ENCODE assay signal across 23 mouse cellular contexts in genomic region chr6:122889599-122889998, GRCm38 (mm10). TPM values are rescaled to one million over a fixed set of nuclear protein-coding genes. Genes with fewer than 3 reads are reported as not detected.
A peak's percentile ranks its signal among the peaks of the same experiment; 100 is the strongest.
DNase-seq lines count a peak whose midpoint lies in the region; ATAC-seq and TF ChIP-seq lines count a peak whose summit lies in the region.
"Had no signal": no experiment of that assay in that cellular context is flagged by ENCODE, and none has a peak within 500 bp of the region (broad histone marks: within the 10 kb centered on the region; RNA-seq: fewer than 3 reads in every experiment).

No protein-coding gene starts in this region.

- no peak overlapping the region for H3K27ac ChIP-seq in hindbrain, embryonic 11.5 days (ENCODE audit: low read depth, low read length)
- H3K27ac ChIP-seq in hindbrain, postnatal 0 days: no peak overlapping the region
- H3K27ac ChIP-seq in neural tube, embryonic 13.5 days (replicated peaks): no peak overlapping the region
- H3K27ac ChIP-seq in neural tube, embryonic 15.5 days (replicated peaks): no peak overlapping the region
- H3K27ac ChIP-seq in limb, embryonic 10.5 days: no peak overlapping the region
- no peak overlapping the region for H3K27ac ChIP-seq in heart, embryonic 12.5 days (ENCODE audit: poor library complexity, severe bottlenecking)
- H3K27ac ChIP-seq: embryonic facial prominence, embryonic 13.5 days; forebrain, embryonic 13.5 days; gastrocnemius, adult 2 months; heart, adult 2 months; heart, embryonic 13.5 days; hindbrain, embryonic 12.5 days; intestine, embryonic 15.5 days had no signal

- 94% methylated on average over 2 of the region's 2 CpGs for WGBS in hindbrain, embryonic 11.5 days
- 89% methylated on average over 2 of the region's 2 CpGs for WGBS in hindbrain, postnatal 0 days
- WGBS in neural tube, embryonic 13.5 days: 92% methylated on average over 2 of the region's 2 CpGs
- 93% methylated on average over 2 of the region's 2 CpGs for WGBS in neural tube, embryonic 15.5 days
- WGBS in limb, embryonic 10.5 days: 92% methylated on average over 2 of the region's 2 CpGs
- WGBS in heart, embryonic 12.5 days: 92% methylated on average over 2 of the region's 2 CpGs

- no peaks in the 10 kb centered on the region for H3K9me3 ChIP-seq in hindbrain, embryonic 11.5 days (ENCODE audit: control insufficient read depth, low read length)
- H3K9me3 ChIP-seq in hindbrain, postnatal 0 days (ENCODE audit: low read length): no peaks in the 10 kb centered on the region
- no peaks in the 10 kb centered on the region for H3K9me3 ChIP-seq in neural tube, embryonic 13.5 days
- no peaks in the 10 kb centered on the region for H3K9me3 ChIP-seq in neural tube, embryonic 15.5 days (replicated peaks)
- no peaks in the 10 kb centered on the region for H3K9me3 ChIP-seq in limb, embryonic 10.5 days (replicated peaks)
- H3K9me3 ChIP-seq in heart, embryonic 12.5 days (replicated peaks): no peaks in the 10 kb centered on the region
- H3K9me3 ChIP-seq: embryonic facial prominence, embryonic 13.5 days; forebrain, embryonic 13.5 days; G1E; heart, embryonic 13.5 days; hindbrain, embryonic 12.5 days; intestine, embryonic 15.5 days had no signal

- H3K4me3 ChIP-seq in hindbrain, embryonic 11.5 days (ENCODE audit: low read depth, low read length): no peak overlapping the region
- no peak overlapping the region for H3K4me3 ChIP-seq in hindbrain, postnatal 0 days (ENCODE audit: low read length)
- no peak overlapping the region for H3K4me3 ChIP-seq in neural tube, embryonic 13.5 days
- no peak overlapping the region for H3K4me3 ChIP-seq in neural tube, embryonic 15.5 days (replicated peaks)
- H3K4me3 ChIP-seq in limb, embryonic 10.5 days: no peak overlapping the region
- no peak overlapping the region for H3K4me3 ChIP-seq in heart, embryonic 12.5 days
- H3K4me3 ChIP-seq: embryonic facial prominence, embryonic 13.5 days; forebrain, embryonic 13.5 days; gastrocnemius, adult 2 months; heart, adult 2 months; heart, embryonic 13.5 days; hindbrain, embryonic 12.5 days; intestine, embryonic 15.5 days had no signal

- no peak overlapping the region for H3K9ac ChIP-seq in hindbrain, embryonic 11.5 days (ENCODE audit: low read depth, low read length)
- H3K9ac ChIP-seq in hindbrain, postnatal 0 days (replicated peaks; ENCODE audit: low read length): no peak overlapping the region
- no peak overlapping the region for H3K9ac ChIP-seq in neural tube, embryonic 13.5 days
- no peak overlapping the region for H3K9ac ChIP-seq in neural tube, embryonic 15.5 days (replicated peaks)
- no peak overlapping the region for H3K9ac ChIP-seq in heart, embryonic 12.5 days
- H3K9ac ChIP-seq: embryonic facial prominence, embryonic 13.5 days; forebrain, embryonic 13.5 days; heart, embryonic 13.5 days; hindbrain, embryonic 12.5 days; intestine, embryonic 15.5 days had no signal

- ATAC-seq in hindbrain, embryonic 11.5 days (ENCODE audit: low FRiP score): 0 out of 2 replicates have a peak, but pooled peaks have one; percentile 12
- no peak; the same call in 1 of the 2 replicates for ATAC-seq in hindbrain, postnatal 0 days
- ATAC-seq in neural tube, embryonic 13.5 days (ENCODE audit: low read depth): 0 out of 2 replicates have a peak, but pooled peaks have one; percentile 13
- no peak for ATAC-seq in neural tube, embryonic 15.5 days (ENCODE audit: low FRiP score)
- ATAC-seq in heart, embryonic 12.5 days (ENCODE audit: insufficient number of reproducible peaks, low FRiP score): no peak
- ATAC-seq: activated CD4-positive, CD25-positive, alpha-beta regulatory T cell, adult 4 months; forebrain, embryonic 13.5 days; hindbrain, embryonic 16.5 days; intestine, embryonic 15.5 days had no signal

- peaks cover 9% of the 10 kb centered on the region; the same call in 1 of the 2 replicates for H3K36me3 ChIP-seq in hindbrain, embryonic 11.5 days (ENCODE audit: control insufficient read depth, insufficient read depth, low read length)
- H3K36me3 ChIP-seq in hindbrain, postnatal 0 days (ENCODE audit: insufficient read depth, low read length): peaks cover 36% of the 10 kb centered on the region
- H3K36me3 ChIP-seq in neural tube, embryonic 13.5 days: peaks cover 73% of the 10 kb centered on the region
- peaks cover 54% of the 10 kb centered on the region for H3K36me3 ChIP-seq in neural tube, embryonic 15.5 days
- H3K36me3 ChIP-seq in limb, embryonic 10.5 days: peaks cover 70% of the 10 kb centered on the region
- peaks cover 50% of the 10 kb centered on the region for H3K36me3 ChIP-seq in heart, embryonic 12.5 days

- no peaks in the 10 kb centered on the region for H3K4me1 ChIP-seq in hindbrain, embryonic 11.5 days (replicated peaks; ENCODE audit: control insufficient read depth, insufficient read depth, low read length)
- no peaks in the 10 kb centered on the region for H3K4me1 ChIP-seq in hindbrain, postnatal 0 days (ENCODE audit: insufficient read depth, low read length)
- H3K4me1 ChIP-seq in neural tube, embryonic 13.5 days (replicated peaks): no peaks in the 10 kb centered on the region
- H3K4me1 ChIP-seq in neural tube, embryonic 15.5 days: no peaks in the 10 kb centered on the region
- H3K4me1 ChIP-seq in limb, embryonic 10.5 days: no peaks in the 10 kb centered on the region
- no peaks in the 10 kb centered on the region for H3K4me1 ChIP-seq in heart, embryonic 12.5 days (replicated peaks)
- H3K4me1 ChIP-seq: embryonic facial prominence, embryonic 13.5 days; forebrain, embryonic 13.5 days; heart, embryonic 13.5 days; hindbrain, embryonic 12.5 days; intestine, embryonic 15.5 days had no signal

- H3K27me3 ChIP-seq in hindbrain, embryonic 11.5 days (ENCODE audit: control insufficient read depth, insufficient read depth, low read length): no peaks in the 10 kb centered on the region
- H3K27me3 ChIP-seq in hindbrain, postnatal 0 days (ENCODE audit: insufficient read depth, low read length): no peaks in the 10 kb centered on the region
- H3K27me3 ChIP-seq in neural tube, embryonic 13.5 days: no peaks in the 10 kb centered on the region
- H3K27me3 ChIP-seq in neural tube, embryonic 15.5 days (replicated peaks): no peaks in the 10 kb centered on the region
- no peaks in the 10 kb centered on the region for H3K27me3 ChIP-seq in limb, embryonic 10.5 days (ENCODE audit: low read depth, poor library complexity, severe bottlenecking)
- no peaks in the 10 kb centered on the region for H3K27me3 ChIP-seq in heart, embryonic 12.5 days (replicated peaks)
- H3K27me3 ChIP-seq: embryonic facial prominence, embryonic 13.5 days; forebrain, embryonic 13.5 days; heart, embryonic 13.5 days; hindbrain, embryonic 12.5 days; intestine, embryonic 15.5 days had no signal

- H3K4me2 ChIP-seq in hindbrain, embryonic 11.5 days (replicated peaks; ENCODE audit: low read depth, low read length): no peak overlapping the region
- no peak overlapping the region for H3K4me2 ChIP-seq in hindbrain, postnatal 0 days (ENCODE audit: low read depth, low read length)
- no peak overlapping the region for H3K4me2 ChIP-seq in neural tube, embryonic 13.5 days
- H3K4me2 ChIP-seq in neural tube, embryonic 15.5 days: no peak overlapping the region
- H3K4me2 ChIP-seq in heart, embryonic 12.5 days: no peak overlapping the region
- H3K4me2 ChIP-seq: embryonic facial prominence, embryonic 13.5 days; forebrain, embryonic 13.5 days; heart, embryonic 13.5 days; hindbrain, embryonic 12.5 days; intestine, embryonic 15.5 days had no signal

- DNase-seq in hindbrain, embryonic 11.5 days (ENCODE audit: low spot score): no peak
- DNase-seq in hindbrain, postnatal 0 days (ENCODE audit: low spot score): no peak
- DNase-seq in NIH3T3 (ENCODE audit: low read depth): peak; percentile 38
- peak; percentile 26 for DNase-seq in limb, embryonic 10.5 days (ENCODE audit: low spot score)
- no peak for DNase-seq in left cerebral cortex, adult 11 months (ENCODE audit: low spot score)
- DNase-seq: adrenal gland, postnatal 14 days; cerebellum, adult 18-20 months; cerebellum, adult 9-11 months; cerebellum, postnatal 36 days; gastrocnemius, adult 2 months; heart, adult 2 months; heart, postnatal 36 days had no signal

- TF ChIP-seq CTCF in hindbrain, postnatal 0 days (IDR thresholded peaks at IDR 0.05; ENCODE audit: low read depth): no peak

RNA-seq across cellular contexts. Expression of gene Necap1, which starts 15.3 kb away (rescaled TPM):
- polyA plus RNA-seq in hindbrain, embryonic 11.5 days (2014; fragmentation: Nextera tagmentation; extraction: Ambion mirVana): 78.4 and 82.3 TPM in 2 replicates
- total RNA-seq in hindbrain, postnatal 0 days (2014; rRNA removed): 119 and 121 TPM in 2 replicates
- 158 and 162 TPM in 2 replicates for polyA plus RNA-seq in hindbrain, postnatal 0 days (2015; fragmentation: Nextera tagmentation; extraction: Ambion mirVana)
- polyA plus RNA-seq in neural tube, embryonic 13.5 days (2015; fragmentation: Nextera tagmentation; extraction: Ambion mirVana): 128 and 130 TPM in 2 replicates
- 148 and 168 TPM in 2 replicates for polyA plus RNA-seq in neural tube, embryonic 15.5 days (2015; fragmentation: Nextera tagmentation; extraction: Ambion mirVana)
- 52.1 and 56.2 TPM in 2 replicates for polyA plus RNA-seq in limb, embryonic 10.5 days (2016; fragmentation: Nextera tagmentation; extraction: Ambion mirVana)
- polyA plus RNA-seq in heart, embryonic 12.5 days (2016; fragmentation: Nextera tagmentation; extraction: Ambion mirVana): 63.0 and 63.4 TPM in 2 replicates

RNA-seq across cellular contexts. Expression of gene Clec4a1, which starts 32.0 kb away (rescaled TPM):
- polyA plus RNA-seq in hindbrain, embryonic 11.5 days (2014; fragmentation: Nextera tagmentation; extraction: Ambion mirVana): 1.7 and 2.0 TPM in 2 replicates
- 0.18 and 0.63 TPM in 2 replicates for total RNA-seq in hindbrain, postnatal 0 days (2014; rRNA removed)
- 1.5 and 1.6 TPM in 2 replicates for polyA plus RNA-seq in hindbrain, postnatal 0 days (2015; fragmentation: Nextera tagmentation; extraction: Ambion mirVana)
- 0.69 and 0.85 TPM in 2 replicates for polyA plus RNA-seq in neural tube, embryonic 13.5 days (2015; fragmentation: Nextera tagmentation; extraction: Ambion mirVana)
- polyA plus RNA-seq in neural tube, embryonic 15.5 days (2015; fragmentation: Nextera tagmentation; extraction: Ambion mirVana): 1.4 and 2.7 TPM in 2 replicates
- 0.40 and 0.56 TPM in 2 replicates for polyA plus RNA-seq in limb, embryonic 10.5 days (2016; fragmentation: Nextera tagmentation; extraction: Ambion mirVana)
- 0.22 and 0.23 TPM in 2 replicates for polyA plus RNA-seq in heart, embryonic 12.5 days (2016; fragmentation: Nextera tagmentation; extraction: Ambion mirVana)
- polyA plus RNA-seq: G1E had no signal

RNA-seq across cellular contexts. Expression of gene C3ar1, which starts 33.6 kb away (rescaled TPM):
- polyA plus RNA-seq in hindbrain, embryonic 11.5 days (2014; fragmentation: Nextera tagmentation; extraction: Ambion mirVana): 1.8 and 2.0 TPM in 2 replicates
- total RNA-seq in hindbrain, postnatal 0 days (2014; rRNA removed): 1.3 and 2.2 TPM in 2 replicates
- polyA plus RNA-seq in hindbrain, postnatal 0 days (2015; fragmentation: Nextera tagmentation; extraction: Ambion mirVana): 1.4 and 1.5 TPM in 2 replicates
- polyA plus RNA-seq in neural tube, embryonic 13.5 days (2015; fragmentation: Nextera tagmentation; extraction: Ambion mirVana): 2.6 and 2.7 TPM in 2 replicates
- 2.1 and 2.2 TPM in 2 replicates for polyA plus RNA-seq in neural tube, embryonic 15.5 days (2015; fragmentation: Nextera tagmentation; extraction: Ambion mirVana)
- 0.73 and 1.2 TPM in 2 replicates for polyA plus RNA-seq in limb, embryonic 10.5 days (2016; fragmentation: Nextera tagmentation; extraction: Ambion mirVana)
- 1.4 and 1.7 TPM in 2 replicates for polyA plus RNA-seq in heart, embryonic 12.5 days (2016; fragmentation: Nextera tagmentation; extraction: Ambion mirVana)
- polyA plus RNA-seq: G1E had no signal

Comparison
In these comparisons a context has a peak if more than half of its experiments do, and no peak if none do; other contexts are left out.
1. ATAC-seq: peak in hindbrain, embryonic 11.5 days (single experiment) and neural tube, embryonic 13.5 days (single experiment); none in hindbrain, postnatal 0 days (single experiment), neural tube, embryonic 15.5 days (single experiment) and heart, embryonic 12.5 days (single experiment).
2. DNase-seq: peak in NIH3T3 (single experiment) and limb, embryonic 10.5 days (single experiment); none in hindbrain, embryonic 11.5 days (single experiment), hindbrain, postnatal 0 days (single experiment) and left cerebral cortex, adult 11 months (single experiment).